19 mouse cellular contexts compared by ENCODE assay signal in the genomic region with DNA sequence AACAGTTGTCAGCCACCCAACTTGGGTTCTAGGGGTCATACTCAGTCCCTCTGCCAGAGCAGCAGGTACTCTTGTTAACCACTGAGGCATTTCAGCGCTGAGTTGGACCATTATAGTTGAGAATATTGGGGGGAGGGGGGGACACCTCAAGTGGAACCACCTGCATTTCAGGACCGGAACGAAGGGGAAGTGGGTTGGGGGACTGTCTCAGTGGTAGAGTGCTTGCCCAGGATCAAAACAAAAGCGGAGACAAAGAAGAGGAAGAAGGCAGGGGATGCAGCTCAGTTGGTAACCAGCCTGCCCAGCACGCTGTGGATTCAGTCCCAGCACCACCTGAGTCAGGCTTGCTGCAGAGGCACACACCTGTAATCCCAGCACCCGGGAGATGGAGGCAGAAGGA. TPM values are rescaled to one million over a fixed set of nuclear protein-coding genes. Genes with fewer than 3 reads are reported as not detected.
DNase-seq lines count a peak whose midpoint lies in the region; ATAC-seq and TF ChIP-seq lines count a peak whose summit lies in the region.
"Had no signal": no experiment of that assay in that cellular context is flagged by ENCODE, and none has a peak within 500 bp of the region (broad histone marks: within the 10 kb centered on the region; RNA-seq: fewer than 3 reads in every experiment).

No protein-coding gene starts in this region.

- H3K4me2 ChIP-seq in heart, postnatal 0 days (ENCODE audit: low read depth, low read length), result no peak overlapping the region
- no peak overlapping the region for H3K4me2 ChIP-seq in heart, embryonic 11.5 days
- H3K4me2 ChIP-seq in midbrain, embryonic 15.5 days, result no peak overlapping the region
- H3K4me2 ChIP-seq: forebrain, embryonic 13.5 days; kidney, embryonic 15.5 days; limb, embryonic 13.5 days; neural tube, embryonic 15.5 days had no signal

- H3K4me1 ChIP-seq in heart, postnatal 0 days (ENCODE audit: control insufficient read depth, insufficient read depth), result no peaks in the 10 kb centered on the region
- H3K4me1 ChIP-seq in heart, embryonic 11.5 days (ENCODE audit: control insufficient read depth, insufficient read depth, low read length), result no peaks in the 10 kb centered on the region
- H3K4me1 ChIP-seq in ES-E14 (ENCODE audit: control insufficient read depth in 2 of 2, insufficient read depth in 2 of 2, low read length in 2 of 2, poor library complexity in 1 of 2), result peaks cover 2 to 3% of the 10 kb centered on the region in 2 experiments; a peak in 1 of 4 replicates
- H3K4me1 ChIP-seq in midbrain, embryonic 15.5 days, result no peaks in the 10 kb centered on the region
- H3K4me1 ChIP-seq: forebrain, embryonic 13.5 days; kidney, embryonic 15.5 days; limb, embryonic 13.5 days; neural tube, embryonic 15.5 days had no signal

- no peaks in the 10 kb centered on the region for H3K9me3 ChIP-seq in heart, postnatal 0 days (replicated peaks; ENCODE audit: control insufficient read depth, low read length)
- H3K9me3 ChIP-seq in heart, embryonic 11.5 days (replicated peaks; ENCODE audit: control insufficient read depth, low read length), result no peaks in the 10 kb centered on the region
- H3K9me3 ChIP-seq in ES-E14 (ENCODE audit: control insufficient read depth, insufficient read depth, low read depth, low read length), result no peaks in the 10 kb centered on the region
- no peaks in the 10 kb centered on the region for H3K9me3 ChIP-seq in midbrain, embryonic 15.5 days
- H3K9me3 ChIP-seq: forebrain, embryonic 13.5 days; G1E; kidney, embryonic 15.5 days; limb, embryonic 13.5 days; neural tube, embryonic 15.5 days had no signal

- no peak for TF ChIP-seq EP300 in heart, postnatal 0 days (IDR thresholded peaks at IDR 0.05; ENCODE audit: low read depth)

- H3K36me3 ChIP-seq in heart, postnatal 0 days (replicated peaks; ENCODE audit: control insufficient read depth, insufficient read depth, low read length), result no peaks in the 10 kb centered on the region
- H3K36me3 ChIP-seq in heart, embryonic 11.5 days (ENCODE audit: control insufficient read depth, insufficient read depth, low read length), result no peaks in the 10 kb centered on the region
- H3K36me3 ChIP-seq in ES-E14 (ENCODE audit: control insufficient read depth, insufficient read depth, low read length, poor library complexity, severe bottlenecking), result no peaks in the 10 kb centered on the region
- no peaks in the 10 kb centered on the region for H3K36me3 ChIP-seq in midbrain, embryonic 15.5 days (replicated peaks)
- H3K36me3 ChIP-seq: G1E; kidney, embryonic 15.5 days; limb, embryonic 13.5 days; neural tube, embryonic 15.5 days had no signal

- no peak for ATAC-seq in heart, postnatal 0 days (ENCODE audit: insufficient read depth, low read depth)
- ATAC-seq in heart, embryonic 11.5 days (replicated peaks; ENCODE audit: insufficient number of reproducible peaks, low FRiP score, low TSS enrichment), result no peak
- ATAC-seq in megakaryocyte-erythroid progenitor cell, adult 5-6 weeks (replicated peaks; ENCODE audit: low FRiP score, low TSS enrichment, poor library complexity, severe bottlenecking), result 0 out of 2 replicates have a peak, but pooled peaks have one; percentile 14
- ATAC-seq in erythroid progenitor cell, adult 5-6 weeks (replicated peaks; ENCODE audit: low FRiP score, poor library complexity, severe bottlenecking), result no peak; the same call in 1 of the 2 replicates
- ATAC-seq in midbrain, embryonic 15.5 days (replicated peaks), result no peak
- ATAC-seq: forebrain, embryonic 13.5 days had no signal

- DNase-seq in heart, postnatal 0 days (ENCODE audit: low spot score), result no peak
- DNase-seq in ES-E14 (ENCODE audit: low read depth, low spot score), result no peak
- DNase-seq in thymus, postnatal 14 days, result peak; percentile 72
- DNase-seq in gastrocnemius, adult 8-10 months (ENCODE audit: low spot score in 2 of 2), result no peak
- DNase-seq: adrenal gland, postnatal 10 days; cerebellum, adult 9-10 months; embryo, embryonic 11 days; lung, adult 2 months; retina, postnatal 1 day had no signal

- in situ Hi-C loops in ES-E14 (cut with MboI; ENCODE audit: low sequenced_read_pairs in 2 of 2, unreplicated experiment in 2 of 2), result no loop called here

- no peak overlapping the region for H3K9ac ChIP-seq in heart, postnatal 0 days (replicated peaks; ENCODE audit: low read depth, low read length)
- no peak overlapping the region for H3K9ac ChIP-seq in heart, embryonic 11.5 days (ENCODE audit: low read depth, low read length)
- no peak overlapping the region for H3K9ac ChIP-seq in ES-E14 (ENCODE audit: insufficient read depth, low read depth, low read length, poor library complexity, severe bottlenecking)
- no peak overlapping the region for H3K9ac ChIP-seq in midbrain, embryonic 15.5 days
- H3K9ac ChIP-seq: forebrain, embryonic 13.5 days; kidney, embryonic 15.5 days; limb, embryonic 13.5 days; neural tube, embryonic 15.5 days had no signal

- no peak for TF ChIP-seq CTCF in heart, postnatal 0 days (IDR thresholded peaks at IDR 0.05; ENCODE audit: low read depth)

- 37% methylated on average over 6 of the region's 6 CpGs for WGBS in heart, postnatal 0 days
- WGBS in heart, embryonic 11.5 days (ENCODE audit: insufficient replicate concordance), result 31% methylated on average over 6 of the region's 6 CpGs
- 32% methylated on average over 6 of the region's 6 CpGs for WGBS in midbrain, embryonic 15.5 days

- no peak overlapping the region for H3K4me3 ChIP-seq in heart, postnatal 0 days (ENCODE audit: low read depth, low read length)
- no peak overlapping the region for H3K4me3 ChIP-seq in heart, embryonic 11.5 days (ENCODE audit: low read depth, low read length)
- peak overlapping the region in 1 of 2 experiments; percentile 9; a peak in 1 of 4 replicates for H3K4me3 ChIP-seq in ES-E14 (ENCODE audit: insufficient read depth in 1 of 2, low read depth in 1 of 2, low read length in 2 of 2, poor library complexity in 1 of 2, severe bottlenecking in 1 of 2)
- H3K4me3 ChIP-seq in midbrain, embryonic 15.5 days, result no peak overlapping the region
- H3K4me3 ChIP-seq: forebrain, embryonic 13.5 days; kidney, embryonic 15.5 days; limb, embryonic 13.5 days; megakaryocyte, embryonic 14.5 days; neural tube, embryonic 15.5 days had no signal

- H3K27ac ChIP-seq in heart, postnatal 0 days (ENCODE audit: low read depth), result peak overlapping the region; percentile 11; the same call in 1 of the 2 replicates
- H3K27ac ChIP-seq in heart, embryonic 11.5 days (ENCODE audit: low read depth, low read length), result no peak overlapping the region
- H3K27ac ChIP-seq in ES-E14 (ENCODE audit: insufficient read depth, low read depth, low read length, poor library complexity, severe bottlenecking), result peak overlapping the region; percentile 92
- no peak overlapping the region for H3K27ac ChIP-seq in midbrain, embryonic 15.5 days
- H3K27ac ChIP-seq: forebrain, embryonic 13.5 days; kidney, embryonic 15.5 days; limb, embryonic 13.5 days; neural tube, embryonic 15.5 days had no signal

- no peaks in the 10 kb centered on the region for H3K27me3 ChIP-seq in heart, postnatal 0 days (ENCODE audit: control insufficient read depth, insufficient read depth, low read length)
- no peaks in the 10 kb centered on the region for H3K27me3 ChIP-seq in heart, embryonic 11.5 days (ENCODE audit: control insufficient read depth, insufficient read depth, low read length)
- H3K27me3 ChIP-seq in midbrain, embryonic 15.5 days (replicated peaks), result no peaks in the 10 kb centered on the region
- H3K27me3 ChIP-seq: forebrain, embryonic 13.5 days; kidney, embryonic 15.5 days; limb, embryonic 13.5 days; megakaryocyte, embryonic 14.5 days; neural tube, embryonic 15.5 days had no signal

TF ChIP-seq in ES-E14, 5 proteins besides CTCF, POLR2A, EP300 and RAD21:
- TF ChIP-seq ZNF384 (IDR thresholded peaks at IDR 0.05; ENCODE audit: low read depth, low read length), result no peak
- TF ChIP-seq CHD2 (IDR thresholded peaks at IDR 0.05; ENCODE audit: low read depth, low read length), result no peak
- no peak for TF ChIP-seq ZC3H11A (IDR thresholded peaks at IDR 0.05; ENCODE audit: borderline replicate concordance, low read depth, low read length)
- TF ChIP-seq MAFK (IDR thresholded peaks at IDR 0.05; ENCODE audit: insufficient read depth, low read depth, low read length), result no peak
- no peak for TF ChIP-seq HCFC1 (IDR thresholded peaks at IDR 0.05; ENCODE audit: borderline replicate concordance, insufficient read depth, low read length)

RNA-seq across cellular contexts. Expression of a gene that starts 8.8 kb away (rescaled TPM):
- total RNA-seq in heart, postnatal 0 days (2014; rRNA removed; ENCODE audit: low replicate concordance), result 13.7 and 25.8 TPM in 2 replicates
- polyA plus RNA-seq in heart, postnatal 0 days (2015; fragmentation: Nextera tagmentation; extraction: Ambion mirVana), result 11.7 and 11.8 TPM in 2 replicates
- polyA plus RNA-seq in heart, embryonic 11.5 days (2014; fragmentation: Nextera tagmentation; extraction: Ambion mirVana), result 21.2 and 26.5 TPM in 2 replicates
- 81.3 and 86.4 TPM in 2 replicates for total RNA-seq in ES-E14 (2012; rRNA removed)
- total RNA-seq in megakaryocyte-erythroid progenitor cell, adult 5-6 weeks (2014; fragmentation: Nextera tagmentation), result 80.7 and 83.9 TPM in 2 replicates
- total RNA-seq in megakaryocyte-erythroid progenitor cell, adult 5-6 weeks (2017), result 46.5 and 49.6 TPM in 2 replicates
- total RNA-seq in erythroid progenitor cell, adult 5-6 weeks (2015; ENCODE audit: low replicate concordance), result 35.0 and 65.4 TPM in 2 replicates
- total RNA-seq in erythroid progenitor cell, adult 5-6 weeks (2017; ENCODE audit: low replicate concordance), result 54.1 and 57.1 TPM in 2 replicates
- 34.8 and 36.0 TPM in 2 replicates for polyA plus RNA-seq in midbrain, embryonic 15.5 days (2015; fragmentation: Nextera tagmentation; extraction: Ambion mirVana)
- total RNA-seq in gastrocnemius, adult 8-10 months (2022), result 10 to 100 TPM; 16.3 to 23.3 (median 19.4) TPM

RNA-seq across cellular contexts. Expression of a gene that starts 48.4 kb away (rescaled TPM):
- total RNA-seq in heart, postnatal 0 days (2014; rRNA removed; ENCODE audit: low replicate concordance), result 53.5 and 85.3 TPM in 2 replicates
- polyA plus RNA-seq in heart, postnatal 0 days (2015; fragmentation: Nextera tagmentation; extraction: Ambion mirVana), result 25.9 and 27.4 TPM in 2 replicates
- polyA plus RNA-seq in heart, embryonic 11.5 days (2014; fragmentation: Nextera tagmentation; extraction: Ambion mirVana), result 48.8 and 50.0 TPM in 2 replicates
- total RNA-seq in ES-E14 (2012; rRNA removed), result 77.0 and 90.4 TPM in 2 replicates
- 75.7 and 106 TPM in 2 replicates for total RNA-seq in megakaryocyte-erythroid progenitor cell, adult 5-6 weeks (2014; fragmentation: Nextera tagmentation)
- 73.9 and 74.6 TPM in 2 replicates for total RNA-seq in megakaryocyte-erythroid progenitor cell, adult 5-6 weeks (2017)
- total RNA-seq in erythroid progenitor cell, adult 5-6 weeks (2015; ENCODE audit: low replicate concordance), result 8.6 and 10.9 TPM in 2 replicates
- 7.9 and 9.5 TPM in 2 replicates for total RNA-seq in erythroid progenitor cell, adult 5-6 weeks (2017; ENCODE audit: low replicate concordance)
- polyA plus RNA-seq in midbrain, embryonic 15.5 days (2015; fragmentation: Nextera tagmentation; extraction: Ambion mirVana), result 53.8 and 54.5 TPM in 2 replicates
- total RNA-seq in gastrocnemius, adult 8-10 months (2022), result 10 to 100 TPM; 11.8 to 16.7 (median 14.3) TPM

Comparison
In these comparisons a context has a peak if more than half of its experiments do, and no peak if none do; other contexts are left out.
1. H3K27ac ChIP-seq: peak in heart, postnatal 0 days (single experiment) and ES-E14 (single experiment); none in heart, embryonic 11.5 days (single experiment) and midbrain, embryonic 15.5 days (single experiment).